Mouse (Mus musculus): Measurements from ENCODE around the gene Susd1. TPM values are rescaled to one million over a fixed set of nuclear protein-coding genes. Genes with fewer than 3 reads are reported as not detected.

Susd1 gene
- polyA plus RNA-seq, 1 experiment from 2014 or later: 11.5 TPM

DNA sequence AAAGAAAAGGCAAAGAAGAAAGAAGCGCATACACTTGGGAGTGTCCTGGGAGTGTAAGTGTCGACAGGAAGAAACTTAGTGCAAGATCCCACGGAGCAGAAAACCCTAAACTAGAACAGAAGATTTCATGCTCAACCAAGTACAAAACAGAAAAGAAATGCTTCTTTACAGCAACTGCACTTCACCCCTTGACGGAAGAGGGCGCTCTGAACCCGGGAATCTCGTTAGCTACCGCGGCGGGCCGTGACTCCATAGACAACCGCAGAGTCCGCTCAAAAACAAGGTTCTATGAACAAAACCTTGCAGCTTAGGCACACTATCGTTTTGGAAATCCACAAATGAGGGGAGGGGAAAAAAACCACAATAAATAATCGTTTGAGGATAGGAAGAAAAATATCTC is 77.7 kb downstream of the Susd1 start:
- Histone ChIP-seq H3K27me3 (ENCODE audit: insufficient read depth, low read length) (no peaks in the 10 kb centered on the region), H3K4me2 (replicated peaks; ENCODE audit: low read depth, low read length) (peak overlapping the region; percentile 29), H3K9me3 (ENCODE audit: low read length) (no peaks in the 10 kb centered on the region), H3K4me3 (ENCODE audit: low read length) (no peak overlapping the region), H3K9ac (replicated peaks; ENCODE audit: low read length) (peak overlapping the region; percentile 37), H3K4me1 (ENCODE audit: insufficient read depth, low read length) (peaks cover 40% of the 10 kb centered on the region), H3K27ac (ENCODE audit: low read length) (peak overlapping the region; percentile 74), H3K36me3 (ENCODE audit: insufficient read depth, low read length) (0 out of 2 replicates have a peak, but pooled peaks cover 3% of the 10 kb centered on the region)
- 2% methylated on average over 15 of the region's 15 CpGs for WGBS
- ATAC-seq (ENCODE audit: low FRiP score, low TSS enrichment): no peak

DNA sequence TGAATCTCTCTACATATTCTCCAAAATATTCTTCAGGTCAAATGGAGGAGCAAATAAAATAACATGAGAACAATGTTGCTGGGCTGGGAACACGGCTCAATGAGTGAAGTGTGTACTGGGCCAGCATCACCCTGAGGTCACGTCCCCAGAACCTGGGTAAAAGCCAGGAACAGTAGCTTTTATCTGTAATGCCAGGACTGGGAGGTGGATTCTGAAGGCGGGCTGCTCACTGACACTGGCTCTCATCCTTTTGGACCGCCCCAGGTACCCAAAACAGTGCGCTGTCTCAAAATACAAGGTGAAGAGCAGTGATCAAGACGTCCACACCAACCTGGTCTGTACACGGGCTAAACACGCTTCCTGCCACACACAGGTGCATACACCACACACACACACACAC is 78.5 kb downstream of the Susd1 start:
- peaks cover 39% of the 10 kb centered on the region for H3K4me1 ChIP-seq (ENCODE audit: insufficient read depth, low read length)
- H3K4me3 ChIP-seq (ENCODE audit: low read length): no peak overlapping the region
- 75% methylated on average over 8 of the region's 8 CpGs for WGBS
- no peaks in the 10 kb centered on the region for H3K27me3 ChIP-seq (ENCODE audit: insufficient read depth, low read length)
- ATAC-seq (ENCODE audit: low FRiP score, low TSS enrichment): no peak
- H3K9me3 ChIP-seq (ENCODE audit: low read length): no peaks in the 10 kb centered on the region
- H3K9ac ChIP-seq (replicated peaks; ENCODE audit: low read length): no peak overlapping the region
- H3K27ac ChIP-seq (ENCODE audit: low read length): peak overlapping the region; percentile 74; the same call in 1 of the 2 replicates
- no peak overlapping the region for H3K4me2 ChIP-seq (replicated peaks; ENCODE audit: low read depth, low read length)
- 0 out of 2 replicates have a peak, but pooled peaks cover 3% of the 10 kb centered on the region for H3K36me3 ChIP-seq (ENCODE audit: insufficient read depth, low read length)

DNA sequence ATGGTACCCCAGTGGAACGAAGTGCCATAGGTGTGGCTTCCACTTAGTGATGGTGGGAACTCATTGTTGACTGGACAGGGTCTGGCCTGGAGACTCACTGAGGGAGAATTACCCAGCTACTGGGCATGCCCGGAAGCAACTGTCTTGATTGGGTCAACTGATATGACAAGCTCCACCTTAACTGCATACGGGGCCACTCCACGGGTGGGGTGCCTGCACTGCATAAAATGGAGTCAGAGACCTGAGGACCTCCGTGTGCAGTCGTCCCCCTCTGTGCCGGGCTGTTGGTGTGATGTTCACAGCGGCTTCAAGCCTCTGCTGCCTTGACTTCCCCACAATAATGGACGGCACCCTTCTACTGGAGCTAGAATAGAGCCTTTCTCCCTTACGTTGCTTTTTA is 79.5 kb downstream of the Susd1 start:
- H3K9me3 ChIP-seq (ENCODE audit: low read length): no peaks in the 10 kb centered on the region
- H3K27me3 ChIP-seq (ENCODE audit: insufficient read depth, low read length): no peaks in the 10 kb centered on the region
- peaks cover 30% of the 10 kb centered on the region for H3K4me1 ChIP-seq (ENCODE audit: insufficient read depth, low read length)
- no peak overlapping the region; the same call in 1 of the 2 replicates for H3K4me2 ChIP-seq (replicated peaks; ENCODE audit: low read depth, low read length)
- H3K36me3 ChIP-seq (ENCODE audit: insufficient read depth, low read length): 0 out of 2 replicates have a peak, but pooled peaks cover 3% of the 10 kb centered on the region
- 62% methylated on average over 10 of the region's 10 CpGs for WGBS
- peak overlapping the region; percentile 77 for H3K27ac ChIP-seq (ENCODE audit: low read length)
- H3K9ac ChIP-seq (replicated peaks; ENCODE audit: low read length): no peak overlapping the region
- ATAC-seq (ENCODE audit: low FRiP score, low TSS enrichment): 0 out of 2 replicates have a peak, but pooled peaks have one; percentile 36
- H3K4me3 ChIP-seq (ENCODE audit: low read length): no peak overlapping the region

DNA sequence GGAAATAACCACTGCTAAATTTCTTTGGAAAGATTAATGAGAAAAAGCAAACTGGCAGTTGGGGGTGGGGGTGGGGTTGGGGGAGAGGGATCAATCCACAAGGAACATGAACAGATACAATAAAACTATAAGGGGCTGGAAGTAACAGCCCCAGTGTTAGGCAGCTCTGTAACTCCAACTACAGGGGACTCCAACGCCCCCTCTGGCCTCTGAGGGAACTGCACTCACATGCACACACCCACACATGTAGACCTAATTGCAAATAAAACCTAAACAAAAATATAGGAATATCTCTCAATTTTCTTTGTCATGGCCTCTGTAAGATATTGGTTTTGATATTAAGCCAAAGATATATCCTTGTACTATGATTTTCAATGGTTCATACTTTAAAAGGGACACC is 83.0 kb downstream of the Susd1 start:
- Histone ChIP-seq H3K4me2 (replicated peaks; ENCODE audit: low read depth, low read length) (no peak overlapping the region), H3K27ac (ENCODE audit: low read length) (no peak overlapping the region), H3K9me3 (ENCODE audit: low read length) (no peaks in the 10 kb centered on the region), H3K4me3 (ENCODE audit: low read length) (no peak overlapping the region), H3K4me1 (ENCODE audit: insufficient read depth, low read length) (peaks cover 10% of the 10 kb centered on the region; the same call in 1 of the 2 replicates), H3K27me3 (ENCODE audit: insufficient read depth, low read length) (no peaks in the 10 kb centered on the region), H3K36me3 (ENCODE audit: insufficient read depth, low read length) (0 out of 2 replicates have a peak, but pooled peaks cover 3% of the 10 kb centered on the region), H3K9ac (replicated peaks; ENCODE audit: low read length) (no peak overlapping the region)
- WGBS: 67% methylated on average over 1 of the region's 1 CpGs
- ATAC-seq (ENCODE audit: low FRiP score, low TSS enrichment): no peak

DNA sequence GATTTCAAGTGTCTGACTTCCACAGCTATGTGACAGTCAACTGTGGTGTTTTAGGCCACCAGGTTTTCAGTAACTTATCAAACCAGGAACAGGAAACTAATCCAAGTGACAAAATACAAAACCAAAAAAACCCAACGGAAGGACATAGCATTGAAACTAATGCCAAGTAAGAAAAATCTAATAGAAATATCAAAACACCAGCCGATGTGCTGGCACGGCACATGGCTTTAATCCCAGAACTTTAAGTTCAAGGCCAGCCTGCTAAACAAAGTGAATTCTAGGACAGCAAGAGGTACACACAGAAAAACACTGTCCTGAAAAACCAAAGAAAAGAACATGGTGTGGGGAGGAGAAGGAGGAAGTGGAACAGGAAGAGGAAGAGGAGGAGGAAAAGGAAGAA is 83.8 kb downstream of the Susd1 start:
- WGBS: 92% methylated on average over 3 of the region's 3 CpGs
- H3K9me3 ChIP-seq (ENCODE audit: low read length): no peaks in the 10 kb centered on the region

DNA sequence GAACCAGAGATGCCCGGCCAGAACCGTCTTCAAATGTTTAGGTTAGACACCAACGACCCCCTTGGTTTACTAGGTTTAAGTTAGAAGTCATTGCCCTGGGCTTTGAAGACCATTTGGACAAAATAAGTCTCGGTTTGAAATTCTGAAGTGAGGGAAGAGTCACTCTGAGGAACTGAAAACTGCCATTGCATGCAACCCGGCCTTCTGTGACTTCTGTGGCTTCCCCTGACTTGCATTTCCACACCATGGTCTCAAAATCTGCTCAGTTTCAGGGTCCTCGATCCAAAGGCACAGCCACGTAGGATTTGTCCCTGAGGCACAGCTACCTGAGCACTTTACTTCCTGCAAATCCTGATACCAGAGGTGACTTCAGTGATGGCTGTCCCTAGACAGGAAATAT is 86.5 kb downstream of the Susd1 start:
- H3K4me1 ChIP-seq (ENCODE audit: insufficient read depth, low read length): peaks cover 7% of the 10 kb centered on the region; the same call in 1 of the 2 replicates
- no peaks in the 10 kb centered on the region for H3K9me3 ChIP-seq (ENCODE audit: low read length)
- H3K27me3 ChIP-seq (ENCODE audit: insufficient read depth, low read length): no peaks in the 10 kb centered on the region
- peak overlapping the region; percentile 15; the same call in 1 of the 2 replicates for H3K27ac ChIP-seq (ENCODE audit: low read length)
- no peak overlapping the region for H3K4me2 ChIP-seq (replicated peaks; ENCODE audit: low read depth, low read length)
- no peak for ATAC-seq (ENCODE audit: low FRiP score, low TSS enrichment)
- 0 out of 2 replicates have a peak, but pooled peaks cover 3% of the 10 kb centered on the region for H3K36me3 ChIP-seq (ENCODE audit: insufficient read depth, low read length)
- no peak overlapping the region for H3K4me3 ChIP-seq (ENCODE audit: low read length)
- WGBS: 68% methylated on average over 7 of the region's 7 CpGs
- no peak overlapping the region for H3K9ac ChIP-seq (replicated peaks; ENCODE audit: low read length)

More for the DNA sequence above, 83.8 kb downstream of the Susd1 start:
- H3K36me3 ChIP-seq (ENCODE audit: insufficient read depth, low read length): 0 out of 2 replicates have a peak, but pooled peaks cover 3% of the 10 kb centered on the region
- H3K4me1 ChIP-seq (ENCODE audit: insufficient read depth, low read length): peaks cover 5% of the 10 kb centered on the region; the same call in 1 of the 2 replicates
- H3K27ac ChIP-seq (ENCODE audit: low read length): no peak overlapping the region
- no peak overlapping the region for H3K9ac ChIP-seq (replicated peaks; ENCODE audit: low read length)
- no peak for ATAC-seq (ENCODE audit: low FRiP score, low TSS enrichment)
- H3K4me2 ChIP-seq (replicated peaks; ENCODE audit: low read depth, low read length): no peak overlapping the region
- no peaks in the 10 kb centered on the region for H3K27me3 ChIP-seq (ENCODE audit: insufficient read depth, low read length)
- no peak overlapping the region for H3K4me3 ChIP-seq (ENCODE audit: low read length)

DNA sequence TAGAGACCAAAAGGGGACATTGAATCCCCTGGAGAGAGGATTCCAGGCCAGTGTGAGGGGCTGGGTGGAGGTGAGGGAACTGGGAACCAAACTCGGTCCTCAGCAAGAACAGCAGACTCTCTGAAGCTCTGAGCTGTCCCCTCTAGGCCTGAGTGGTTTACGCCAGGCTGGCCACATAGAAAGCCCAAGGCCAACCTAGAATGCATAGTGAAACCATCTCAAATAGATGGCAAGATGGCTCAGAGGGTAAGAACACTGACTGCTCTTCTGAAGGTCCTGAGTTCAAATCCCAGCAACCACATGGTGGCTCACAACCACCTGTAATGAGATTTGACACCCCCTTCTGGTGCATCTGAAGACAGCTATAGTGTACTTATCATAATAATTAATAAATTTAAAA is 88.1 kb downstream of the Susd1 start:
- 93% methylated on average over 2 of the region's 2 CpGs for WGBS
- no peak overlapping the region for H3K4me3 ChIP-seq (ENCODE audit: low read length)
- H3K27me3 ChIP-seq (ENCODE audit: insufficient read depth, low read length): no peaks in the 10 kb centered on the region
- no peaks in the 10 kb centered on the region for H3K36me3 ChIP-seq (ENCODE audit: insufficient read depth, low read length)
- H3K9ac ChIP-seq (replicated peaks; ENCODE audit: low read length): no peak overlapping the region
- peaks cover 7% of the 10 kb centered on the region; the same call in 1 of the 2 replicates for H3K4me1 ChIP-seq (ENCODE audit: insufficient read depth, low read length)
- no peak overlapping the region for H3K27ac ChIP-seq (ENCODE audit: low read length)
- H3K9me3 ChIP-seq (ENCODE audit: low read length): no peaks in the 10 kb centered on the region
- ATAC-seq (ENCODE audit: low FRiP score, low TSS enrichment): no peak
- no peak overlapping the region for H3K4me2 ChIP-seq (replicated peaks; ENCODE audit: low read depth, low read length)

DNA sequence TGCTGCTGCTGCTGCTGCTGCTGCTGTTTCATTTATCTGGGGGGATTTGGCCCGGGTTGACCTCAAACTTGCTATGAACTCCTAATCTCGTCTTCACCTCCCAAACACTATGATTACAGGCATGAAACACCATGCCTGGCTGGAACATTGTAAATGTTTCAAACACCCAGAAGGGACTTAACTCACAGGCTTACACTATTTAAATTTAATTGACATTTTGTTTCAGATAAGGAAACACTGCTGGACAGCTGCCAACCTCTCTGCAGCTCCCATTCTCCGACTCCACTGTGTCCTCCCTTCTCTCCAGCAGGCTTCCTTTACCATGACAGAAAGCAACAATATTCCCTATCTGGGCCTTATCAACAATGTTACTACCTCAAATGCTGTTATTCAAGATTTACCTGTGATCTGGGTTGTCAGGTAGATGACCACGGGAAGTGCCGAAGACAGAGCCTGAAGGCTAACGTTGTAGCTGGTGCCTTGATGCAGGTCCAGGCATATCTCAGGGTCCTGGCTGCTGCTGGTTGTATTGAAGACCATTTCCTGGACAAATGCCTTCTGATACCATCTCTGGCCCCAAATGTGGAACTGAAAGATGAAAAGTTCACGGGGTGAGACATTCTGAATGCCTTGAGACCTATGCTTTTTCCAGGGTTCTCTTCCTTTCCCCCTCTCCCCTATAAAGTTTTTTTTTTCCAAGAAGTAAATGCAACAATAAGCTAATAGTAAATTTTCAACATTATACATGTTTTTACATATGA is 88.8 kb downstream of the Susd1 start:
- no peaks in the 10 kb centered on the region for H3K27me3 ChIP-seq (ENCODE audit: insufficient read depth, low read length)
- no peaks in the 10 kb centered on the region for H3K9me3 ChIP-seq (ENCODE audit: low read length)
- WGBS: 50% methylated on average over 7 of the region's 7 CpGs
- H3K4me2 ChIP-seq (replicated peaks; ENCODE audit: low read depth, low read length): no peak overlapping the region
- peak overlapping the region; percentile 65; the same call in 1 of the 2 replicates for H3K27ac ChIP-seq (ENCODE audit: low read length)
- no peak overlapping the region for H3K9ac ChIP-seq (replicated peaks; ENCODE audit: low read length)
- peaks cover 7% of the 10 kb centered on the region; the same call in 1 of the 2 replicates for H3K4me1 ChIP-seq (ENCODE audit: insufficient read depth, low read length)
- no peak overlapping the region for H3K4me3 ChIP-seq (ENCODE audit: low read length)
- no peaks in the 10 kb centered on the region for H3K36me3 ChIP-seq (ENCODE audit: insufficient read depth, low read length)
- ATAC-seq (ENCODE audit: low FRiP score, low TSS enrichment): no peak

DNA sequence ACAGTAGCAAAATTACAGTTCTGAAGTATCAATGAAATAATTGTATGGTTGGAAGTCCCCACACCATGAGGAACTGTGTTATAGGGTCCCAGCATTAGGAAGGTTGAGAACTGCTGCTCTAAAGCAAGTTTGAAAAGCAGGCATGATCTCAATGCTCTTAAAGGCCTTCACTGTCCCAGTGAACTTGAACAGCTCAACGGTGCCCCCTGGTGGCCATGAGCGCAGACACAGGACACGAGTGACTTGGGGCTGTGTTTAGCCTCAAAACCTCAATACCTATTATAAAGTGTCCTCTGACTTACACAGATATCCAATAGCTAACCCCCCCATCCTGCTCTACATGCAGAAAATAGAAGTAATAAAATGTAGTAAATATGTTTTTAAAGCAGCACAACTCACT is 97.7 kb downstream of the Susd1 start:
- Histone ChIP-seq H3K27ac (ENCODE audit: low read length) (no peak overlapping the region), H3K9ac (replicated peaks; ENCODE audit: low read length) (no peak overlapping the region), H3K27me3 (ENCODE audit: insufficient read depth, low read length) (no peaks in the 10 kb centered on the region), H3K4me3 (ENCODE audit: low read length) (no peak overlapping the region), H3K9me3 (ENCODE audit: low read length) (no peaks in the 10 kb centered on the region), H3K4me2 (replicated peaks; ENCODE audit: low read depth, low read length) (no peak overlapping the region), H3K36me3 (ENCODE audit: insufficient read depth, low read length) (no peaks in the 10 kb centered on the region), H3K4me1 (ENCODE audit: insufficient read depth, low read length) (peaks cover 11% of the 10 kb centered on the region)
- peak; percentile 81 for ATAC-seq (ENCODE audit: low FRiP score, low TSS enrichment)
- WGBS: 0% methylated on average over 3 of the region's 3 CpGs

DNA sequence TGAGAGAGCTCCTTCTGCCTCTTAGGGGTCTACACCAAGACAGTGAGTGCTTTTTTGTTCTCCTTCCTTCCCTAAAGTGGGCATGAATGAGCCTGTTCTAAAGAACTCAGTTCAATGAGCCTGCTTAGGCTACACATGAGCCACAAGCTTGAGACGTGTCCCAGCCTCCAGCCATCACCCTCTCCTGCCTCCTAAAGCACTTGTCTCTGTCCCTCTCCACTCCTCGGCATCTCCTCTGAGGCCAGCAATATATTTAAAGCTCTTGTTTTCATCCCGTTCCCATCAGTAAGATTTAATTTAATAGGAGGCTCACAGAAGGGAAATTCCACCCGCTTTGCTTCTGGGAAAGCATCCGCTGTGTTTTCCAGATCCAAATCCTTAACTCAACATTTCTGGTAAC is 98.4 kb downstream of the Susd1 start:
- ATAC-seq (ENCODE audit: low FRiP score, low TSS enrichment): no peak
- no peak overlapping the region for H3K4me3 ChIP-seq (ENCODE audit: low read length)
- no peaks in the 10 kb centered on the region for H3K9me3 ChIP-seq (ENCODE audit: low read length)
- H3K9ac ChIP-seq (replicated peaks; ENCODE audit: low read length): no peak overlapping the region
- WGBS: 70% methylated on average over 5 of the region's 5 CpGs
- no peaks in the 10 kb centered on the region for H3K36me3 ChIP-seq (ENCODE audit: insufficient read depth, low read length)
- H3K27me3 ChIP-seq (ENCODE audit: insufficient read depth, low read length): no peaks in the 10 kb centered on the region
- H3K27ac ChIP-seq (ENCODE audit: low read length): no peak overlapping the region
- no peak overlapping the region for H3K4me2 ChIP-seq (replicated peaks; ENCODE audit: low read depth, low read length)
- H3K4me1 ChIP-seq (ENCODE audit: insufficient read depth, low read length): peaks cover 12% of the 10 kb centered on the region
